Mouse (Mus musculus): ENCODE results near the gene Clic4.

DNA sequence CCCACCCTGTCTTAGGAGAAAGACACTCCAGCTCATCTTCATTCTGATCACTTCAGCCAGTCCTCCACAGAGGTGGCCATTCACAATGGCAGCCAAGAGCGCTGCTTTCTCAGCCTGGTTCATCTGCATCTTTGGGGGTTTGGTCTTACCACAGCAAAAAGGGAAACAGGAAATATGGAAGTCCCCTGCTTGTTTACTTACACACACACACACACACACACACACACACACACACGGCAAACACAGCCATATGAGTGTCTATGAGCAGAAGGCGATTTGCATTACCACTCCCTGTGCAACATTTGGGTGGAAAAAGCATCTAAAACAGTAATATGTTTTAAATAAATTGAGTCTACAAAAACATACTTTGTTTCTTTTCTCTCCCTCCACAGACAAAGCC, 32.3 kb downstream of the Clic4 start:
- TF ChIP-seq POLR2A (IDR thresholded peaks at IDR 0.05; ENCODE audit: insufficient read depth, low read depth, low read length) = no peak
- no peak for TF ChIP-seq CTCF (IDR thresholded peaks at IDR 0.05)
- no peak for TF ChIP-seq EP300 (IDR thresholded peaks at IDR 0.05; ENCODE audit: insufficient read depth, low read depth, low read length)
